Mouse (Mus musculus): ENCODE data around the gene Kat8. TPM values are rescaled to one million over a fixed set of nuclear protein-coding genes. Genes with fewer than 3 reads are reported as not detected.
A peak's percentile ranks its signal among the peaks of the same experiment; 100 is the strongest.
"Not testable (repeated sequence)": the region's sequence is repeated elsewhere in the genome, so short reads cannot be mapped to it uniquely, and the experiment has no call there.

Kat8 gene
- polyA plus RNA-seq, 1 experiment = 12.5 TPM

- no peak for TF ChIP-seq POLR2A (IDR thresholded peaks at IDR 0.05; ENCODE audit: borderline replicate concordance, extremely low read depth, low read depth, low read length)
- TF ChIP-seq CTCF (IDR thresholded peaks at IDR 0.05; ENCODE audit: insufficient read depth, low read length) = no peak
- DNase-seq = no peak
- Histone ChIP-seq H3K4me3 (replicated peaks; ENCODE audit: extremely low read depth, low read depth, low read length) (peak overlapping the region; percentile 60), H3K4me1 (ENCODE audit: control insufficient read depth, insufficient read depth, low read length) (0 out of 2 replicates have a peak, but pooled peaks cover 2% of the 10 kb centered on the region)
- under 1% methylated on average over 38 of the region's 38 CpGs for WGBS
These were observed 23.4 kb downstream of the Kat8 start for GRCm38 (mm10) chr7:127935748-127936159.

- Histone ChIP-seq H3K4me3 (replicated peaks; ENCODE audit: extremely low read depth, low read depth, low read length) (peak overlapping the region; percentile 60), H3K4me1 (ENCODE audit: control insufficient read depth, insufficient read depth, low read length) (0 out of 2 replicates have a peak, but pooled peaks cover 2% of the 10 kb centered on the region)
- TF ChIP-seq POLR2A (IDR thresholded peaks at IDR 0.05; ENCODE audit: borderline replicate concordance, extremely low read depth, low read depth, low read length) (no peak), CTCF (IDR thresholded peaks at IDR 0.05; ENCODE audit: insufficient read depth, low read length) (no peak)
- WGBS = 57% methylated on average over 18 of the region's 18 CpGs
- DNase-seq = no peak
These were observed 24.0 kb downstream of the Kat8 start for GRCm38 (mm10) chr7:127936216-127936884.

- not testable (repeated sequence) for H3K4me3 ChIP-seq (replicated peaks; ENCODE audit: extremely low read depth, low read depth, low read length); H3K4me1 ChIP-seq (ENCODE audit: control insufficient read depth, insufficient read depth, low read length); DNase-seq
- 53% methylated on average over 2 of the region's 2 CpGs for WGBS
These were observed 29.8 kb downstream of the Kat8 start for GRCm38 (mm10) chr7:127942097-127942496.

- Histone ChIP-seq H3K4me1 (ENCODE audit: control insufficient read depth, insufficient read depth, low read length) (no peaks in the 10 kb centered on the region), H3K4me3 (replicated peaks; ENCODE audit: extremely low read depth, low read depth, low read length) (no peak overlapping the region)
- 16% methylated on average over 23 of the region's 23 CpGs for WGBS
- DNase-seq = no peak
- TF ChIP-seq POLR2A (IDR thresholded peaks at IDR 0.05; ENCODE audit: borderline replicate concordance, extremely low read depth, low read depth, low read length) (no peak), CTCF (IDR thresholded peaks at IDR 0.05; ENCODE audit: insufficient read depth, low read length) (no peak)
These were observed 32.3 kb downstream of the Kat8 start for GRCm38 (mm10) chr7:127944614-127945013.

GRCm38 (mm10) chr7:127946470-127947023, 34.2 kb downstream of the Kat8 start, which contains the start of gene Prss36:
Gene Prss36, minus strand, starts transcription at chr7:127946725.
- no peaks in the 10 kb centered on the region for H3K4me1 ChIP-seq (ENCODE audit: control insufficient read depth, insufficient read depth, low read length)
- DNase-seq = no peak
- 67% methylated on average over 6 of the region's 6 CpGs for WGBS
- H3K4me3 ChIP-seq (replicated peaks; ENCODE audit: extremely low read depth, low read depth, low read length) = no peak within 1 kb of the TSS
- TF ChIP-seq POLR2A (IDR thresholded peaks at IDR 0.05; ENCODE audit: borderline replicate concordance, extremely low read depth, low read depth, low read length) (no peak), CTCF (IDR thresholded peaks at IDR 0.05; ENCODE audit: insufficient read depth, low read length) (no peak)

GRCm38 (mm10) chr7:127952864-127953581, 40.7 kb downstream of the Kat8 start:
- Histone ChIP-seq H3K4me1 (ENCODE audit: control insufficient read depth, insufficient read depth, low read length) (no peaks in the 10 kb centered on the region), H3K4me3 (replicated peaks; ENCODE audit: extremely low read depth, low read depth, low read length) (no peak overlapping the region)
- 33% methylated on average over 13 of the region's 13 CpGs for WGBS
- no peak for DNase-seq
- TF ChIP-seq POLR2A (IDR thresholded peaks at IDR 0.05; ENCODE audit: borderline replicate concordance, extremely low read depth, low read depth, low read length) (no peak), CTCF (IDR thresholded peaks at IDR 0.05; ENCODE audit: insufficient read depth, low read length) (no peak)

GRCm38 (mm10) chr7:127959364-127959763, 47.0 kb downstream of the Kat8 start:
- no peak overlapping the region for H3K4me3 ChIP-seq (replicated peaks; ENCODE audit: extremely low read depth, low read depth, low read length)
- DNase-seq = no peak
- no peaks in the 10 kb centered on the region for H3K4me1 ChIP-seq (ENCODE audit: control insufficient read depth, insufficient read depth, low read length)
- 57% methylated on average over 5 of the region's 5 CpGs for WGBS
- no peak for TF ChIP-seq POLR2A (IDR thresholded peaks at IDR 0.05; ENCODE audit: borderline replicate concordance, extremely low read depth, low read depth, low read length)
- TF ChIP-seq CTCF (IDR thresholded peaks at IDR 0.05; ENCODE audit: insufficient read depth, low read length) = no peak

GRCm38 (mm10) chr7:127966371-127966918, 54.1 kb downstream of the Kat8 start:
- no peak for TF ChIP-seq POLR2A (IDR thresholded peaks at IDR 0.05; ENCODE audit: borderline replicate concordance, extremely low read depth, low read depth, low read length)
- TF ChIP-seq CTCF (IDR thresholded peaks at IDR 0.05; ENCODE audit: insufficient read depth, low read length) = no peak
- Histone ChIP-seq H3K4me1 (ENCODE audit: control insufficient read depth, insufficient read depth, low read length) (peaks cover 14% of the 10 kb centered on the region), H3K4me3 (replicated peaks; ENCODE audit: extremely low read depth, low read depth, low read length) (peak overlapping the region; percentile 100)
- 10% methylated on average over 10 of the region's 10 CpGs for WGBS
- DNase-seq = no peak

GRCm38 (mm10) chr7:127967004-127967921, 54.9 kb downstream of the Kat8 start, which contains the start of gene Fus:
Gene Fus, plus strand, starts transcription at chr7:127967457.
- Histone ChIP-seq H3K4me3 (replicated peaks; ENCODE audit: extremely low read depth, low read depth, low read length) (peak within 1 kb of the TSS; percentile 100), H3K4me1 (ENCODE audit: control insufficient read depth, insufficient read depth, low read length) (peaks cover 14% of the 10 kb centered on the region)
- no peak for TF ChIP-seq CTCF (IDR thresholded peaks at IDR 0.05; ENCODE audit: insufficient read depth, low read length)
- TF ChIP-seq POLR2A (IDR thresholded peaks at IDR 0.05; ENCODE audit: borderline replicate concordance, extremely low read depth, low read depth, low read length) = peak; percentile 100
- 1% methylated on average over 89 of the region's 92 CpGs for WGBS
- peak; percentile 98 for DNase-seq
